Mouse (Mus musculus): Measurements from ENCODE around the gene Sec61a2.

DNA sequence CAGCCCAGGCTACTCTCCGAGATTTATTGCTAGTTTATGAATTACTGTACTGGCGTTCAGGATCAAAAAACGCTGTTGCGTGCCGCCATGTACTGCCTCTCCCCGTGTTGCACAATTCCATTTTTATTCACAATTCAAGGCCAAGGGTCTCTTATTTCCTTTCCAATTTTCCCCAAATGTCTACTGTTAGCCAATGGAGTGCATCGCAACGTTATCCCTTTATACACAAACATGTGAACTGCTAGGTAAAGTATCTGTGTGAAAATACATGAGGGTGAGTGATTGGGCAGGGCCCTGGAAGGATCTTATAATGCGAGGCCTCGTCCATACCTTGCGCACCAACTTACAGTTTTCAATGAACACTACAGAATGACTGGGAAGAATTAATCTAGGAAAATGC, 936 bp downstream of the Sec61a2 start:
- TF ChIP-seq ZNF384 (IDR thresholded peaks at IDR 0.05; ENCODE audit: low read depth, low read length): no peak
- TF ChIP-seq POLR2A (IDR thresholded peaks at IDR 0.05; ENCODE audit: low read depth, low read length): no peak
- no peak for TF ChIP-seq CTCF (conservative IDR thresholded peaks at IDR 0.05 in 1 of 2, IDR thresholded peaks at IDR 0.05 in 1 of 2; ENCODE audit: low read depth in 2 of 2, low read length in 2 of 2)
- no peak for TF ChIP-seq MAX (IDR thresholded peaks at IDR 0.05; ENCODE audit: low read length)
- TF ChIP-seq UBTF (IDR thresholded peaks at IDR 0.05; ENCODE audit: low read depth, low read length): no peak
- TF ChIP-seq ELF1 (IDR thresholded peaks at IDR 0.05; ENCODE audit: low read depth, low read length): no peak
- TF ChIP-seq TBP (conservative IDR thresholded peaks at IDR 0.05; ENCODE audit: low read depth, low read length): no peak
- no peak for TF ChIP-seq ETS1 (conservative IDR thresholded peaks at IDR 0.05; ENCODE audit: low read depth, low read length)
- no peak for TF ChIP-seq EP300 (IDR thresholded peaks at IDR 0.05; ENCODE audit: low read length)
- TF ChIP-seq ZMIZ1 (IDR thresholded peaks at IDR 0.05; ENCODE audit: low read depth, low read length): no peak
- TF ChIP-seq BHLHE40 (IDR thresholded peaks at IDR 0.05; ENCODE audit: low read depth, low read length): no peak
- TF ChIP-seq E2F4 (IDR thresholded peaks at IDR 0.05; ENCODE audit: insufficient replicate concordance, low read depth, low read length): no peak
- no peak for TF ChIP-seq PAX5 (IDR thresholded peaks at IDR 0.05; ENCODE audit: low read length)

Measured in CH12.LX (cell line).